Mouse (Mus musculus) stomach, postnatal 0 days (tissue): ENCODE measurements around the gene Sema4c.

Experiments used
- CTCF ChIP-seq: IDR thresholded peaks from 2 replicates; pipeline ENCODE4 v1.5.1; 2016; ENCODE audit warnings: antibody characterized with exemption, low read depth, mild to moderate bottlenecking, moderate library complexity
- EP300 ChIP-seq: optimal IDR thresholded peaks from 2 replicates; pipeline ENCODE3; 2016; ENCODE audit warnings: antibody characterized with exemption

DNA sequence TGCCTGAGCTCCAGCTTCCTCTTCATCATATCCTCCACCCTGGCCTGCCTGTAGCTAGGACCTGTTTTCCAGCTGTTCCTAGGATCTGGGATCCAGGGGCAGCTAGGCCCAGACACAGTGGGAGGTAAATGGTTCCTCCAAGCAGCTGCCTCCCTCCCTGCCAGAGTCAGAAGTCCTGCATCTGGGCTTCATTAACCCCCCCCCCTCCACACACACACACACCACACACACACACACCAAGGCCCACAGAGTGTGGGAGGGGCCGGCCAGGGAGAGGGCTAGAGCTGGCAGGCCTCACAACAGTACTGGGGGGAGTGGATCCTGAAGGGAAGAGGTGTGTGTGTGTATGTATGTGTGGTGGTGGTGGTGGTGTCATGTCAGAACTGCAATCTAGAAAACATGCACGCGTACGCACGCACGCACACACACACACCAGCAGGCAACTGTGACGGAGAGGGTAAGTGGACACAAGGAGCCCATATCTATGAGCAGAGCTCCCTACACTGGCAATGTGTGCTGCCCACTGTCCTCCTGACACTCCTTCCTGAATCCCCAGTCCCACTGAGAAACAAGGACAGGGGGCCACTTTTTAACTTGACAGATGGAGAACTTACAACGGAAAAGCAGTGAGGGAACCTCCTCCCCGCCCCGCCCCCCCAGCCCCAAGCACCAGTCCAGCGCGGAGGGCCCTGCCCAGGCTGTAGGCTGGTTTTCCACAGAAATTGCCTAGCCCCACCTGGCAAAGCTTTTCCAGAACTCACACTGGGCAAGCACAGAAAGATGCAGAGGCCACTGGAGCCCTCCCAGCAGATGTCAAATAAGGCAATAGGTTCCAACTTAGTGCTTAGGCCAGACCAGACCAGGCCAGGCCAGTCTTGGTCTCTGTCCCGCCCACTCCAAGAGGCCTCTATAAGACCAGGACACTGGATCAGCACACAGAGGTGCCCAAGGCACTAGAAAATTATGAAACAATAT is 30.6 kb upstream of the Sema4c start:
- no peak for TF ChIP-seq CTCF
- no peak for TF ChIP-seq EP300
